Mouse (Mus musculus): ENCODE measurements around the gene Gmppa. TPM values are rescaled to one million over a fixed set of nuclear protein-coding genes. Genes with fewer than 3 reads are reported as not detected.

The Gmppa gene
- 11.6 and 12.7 TPM in 2 replicates for polyA plus RNA-seq (2012)

GRCm38 (mm10) chr1:75435475-75436328 is at the start of gene Gmppa:
Gmppa (plus strand) TSS chr1:75435930.
- H3K4me3 ChIP-seq (replicated peaks): peak within 1 kb of the TSS; percentile 76
- no peaks in the 10 kb centered on the region for H3K9me3 ChIP-seq (ENCODE audit: control insufficient read depth, low read length)
- TF ChIP-seq GATA1 (IDR thresholded peaks at IDR 0.05; ENCODE audit: low read length) (no peak), TAL1 (IDR thresholded peaks at IDR 0.05; ENCODE audit: low read length) (no peak)
- H3K36me3 ChIP-seq (ENCODE audit: control insufficient read depth): peaks cover 18% of the 10 kb centered on the region
- H3K4me1 ChIP-seq (ENCODE audit: control insufficient read depth): peaks cover 17% of the 10 kb centered on the region
- peaks cover 11% of the 10 kb centered on the region for H3K27me3 ChIP-seq (ENCODE audit: control insufficient read depth)

- peaks cover 79% of the 10 kb centered on the region for H3K27me3 ChIP-seq (ENCODE audit: control insufficient read depth)
These were observed 49.6 kb upstream of the Gmppa start for GRCm38 (mm10) chr1:75386149-75386548.

GRCm38 (mm10) chr1:75387469-75387928 is 48.2 kb upstream of the Gmppa start:
- TF ChIP-seq GATA1 (IDR thresholded peaks at IDR 0.05; ENCODE audit: low read length) (no peak), TAL1 (IDR thresholded peaks at IDR 0.05; ENCODE audit: low read length) (no peak)
- Histone ChIP-seq H3K27me3 (ENCODE audit: control insufficient read depth) (peaks cover 67% of the 10 kb centered on the region), H3K9me3 (ENCODE audit: control insufficient read depth, low read length) (no peaks in the 10 kb centered on the region; the same call in 1 of the 2 replicates), H3K4me1 (ENCODE audit: control insufficient read depth) (peaks cover 2% of the 10 kb centered on the region; the same call in 1 of the 2 replicates), H3K4me3 (replicated peaks) (no peak overlapping the region), H3K36me3 (ENCODE audit: control insufficient read depth) (no peaks in the 10 kb centered on the region)

More at GRCm38 (mm10) chr1:75386149-75386548, 49.6 kb upstream of the Gmppa start:
- H3K36me3 ChIP-seq (ENCODE audit: control insufficient read depth): no peaks in the 10 kb centered on the region
- no peaks in the 10 kb centered on the region; the same call in 1 of the 2 replicates for H3K9me3 ChIP-seq (ENCODE audit: control insufficient read depth, low read length)
- peaks cover 2% of the 10 kb centered on the region; the same call in 1 of the 2 replicates for H3K4me1 ChIP-seq (ENCODE audit: control insufficient read depth)
- no peak overlapping the region for H3K4me3 ChIP-seq (replicated peaks)
- TF ChIP-seq TAL1 (IDR thresholded peaks at IDR 0.05; ENCODE audit: low read length): no peak
- no peak for TF ChIP-seq GATA1 (IDR thresholded peaks at IDR 0.05; ENCODE audit: low read length)

- TF ChIP-seq TAL1 (IDR thresholded peaks at IDR 0.05; ENCODE audit: low read length) (no peak), GATA1 (IDR thresholded peaks at IDR 0.05; ENCODE audit: low read length) (no peak)
- no peaks in the 10 kb centered on the region; the same call in 1 of the 2 replicates for H3K9me3 ChIP-seq (ENCODE audit: control insufficient read depth, low read length)
- peaks cover 2% of the 10 kb centered on the region; the same call in 1 of the 2 replicates for H3K4me1 ChIP-seq (ENCODE audit: control insufficient read depth)
- H3K27me3 ChIP-seq (ENCODE audit: control insufficient read depth): peaks cover 59% of the 10 kb centered on the region
- H3K36me3 ChIP-seq (ENCODE audit: control insufficient read depth): no peaks in the 10 kb centered on the region
- H3K4me3 ChIP-seq (replicated peaks): no peak overlapping the region
These were observed 47.5 kb upstream of the Gmppa start for GRCm38 (mm10) chr1:75387929-75388897.

GRCm38 (mm10) chr1:75388898-75389515 is 46.7 kb upstream of the Gmppa start:
- Histone ChIP-seq H3K4me3 (replicated peaks) (no peak overlapping the region), H3K27me3 (ENCODE audit: control insufficient read depth) (peaks cover 53% of the 10 kb centered on the region), H3K4me1 (ENCODE audit: control insufficient read depth) (peaks cover 2% of the 10 kb centered on the region; the same call in 1 of the 2 replicates), H3K36me3 (ENCODE audit: control insufficient read depth) (no peaks in the 10 kb centered on the region), H3K9me3 (ENCODE audit: control insufficient read depth, low read length) (no peaks in the 10 kb centered on the region; the same call in 1 of the 2 replicates)
- TF ChIP-seq GATA1 (IDR thresholded peaks at IDR 0.05; ENCODE audit: low read length) (no peak), TAL1 (IDR thresholded peaks at IDR 0.05; ENCODE audit: low read length) (no peak)

- Histone ChIP-seq H3K4me1 (ENCODE audit: control insufficient read depth) (peaks cover 2% of the 10 kb centered on the region; the same call in 1 of the 2 replicates), H3K27me3 (ENCODE audit: control insufficient read depth) (peaks cover 26% of the 10 kb centered on the region), H3K4me3 (replicated peaks) (no peak overlapping the region), H3K9me3 (ENCODE audit: control insufficient read depth, low read length) (no peaks in the 10 kb centered on the region; the same call in 1 of the 2 replicates), H3K36me3 (ENCODE audit: control insufficient read depth) (no peaks in the 10 kb centered on the region)
- no peak for TF ChIP-seq GATA1 (IDR thresholded peaks at IDR 0.05; ENCODE audit: low read length)
- TF ChIP-seq TAL1 (IDR thresholded peaks at IDR 0.05; ENCODE audit: low read length): no peak
These were observed 42.6 kb upstream of the Gmppa start for GRCm38 (mm10) chr1:75393139-75393538.

- no peak overlapping the region for H3K4me3 ChIP-seq (replicated peaks)
- TF ChIP-seq GATA1 (IDR thresholded peaks at IDR 0.05; ENCODE audit: low read length) (no peak), TAL1 (IDR thresholded peaks at IDR 0.05; ENCODE audit: low read length) (no peak)
- no peaks in the 10 kb centered on the region for H3K9me3 ChIP-seq (ENCODE audit: control insufficient read depth, low read length)
- peaks cover 19% of the 10 kb centered on the region for H3K27me3 ChIP-seq (ENCODE audit: control insufficient read depth)
- no peaks in the 10 kb centered on the region for H3K36me3 ChIP-seq (ENCODE audit: control insufficient read depth)
- H3K4me1 ChIP-seq (ENCODE audit: control insufficient read depth): peaks cover under 1% of the 10 kb centered on the region; the same call in 1 of the 2 replicates
These were observed 41.9 kb upstream of the Gmppa start for GRCm38 (mm10) chr1:75393846-75394245.

- Histone ChIP-seq H3K9me3 (ENCODE audit: control insufficient read depth, low read length) (no peaks in the 10 kb centered on the region), H3K4me1 (ENCODE audit: control insufficient read depth) (peaks cover 2% of the 10 kb centered on the region; the same call in 1 of the 2 replicates), H3K4me3 (replicated peaks) (no peak overlapping the region), H3K36me3 (ENCODE audit: control insufficient read depth) (no peaks in the 10 kb centered on the region), H3K27me3 (ENCODE audit: control insufficient read depth) (no peaks in the 10 kb centered on the region)
- TF ChIP-seq TAL1 (IDR thresholded peaks at IDR 0.05; ENCODE audit: low read length) (no peak), GATA1 (IDR thresholded peaks at IDR 0.05; ENCODE audit: low read length) (no peak)
These were observed 36.8 kb upstream of the Gmppa start for GRCm38 (mm10) chr1:75398761-75399402.
